Mouse (Mus musculus) kidney, postnatal 0 days (tissue): ENCODE measurements around the gene Cacna1s. TPM values are rescaled to one million over a fixed set of nuclear protein-coding genes. Genes with fewer than 3 reads are reported as not detected.

Experiments
- ATAC-seq: fragments of 200-750 bp; cut with Nextera tagmentation; replicated peaks from 2 replicates; pipeline ENCODE4 v1.8.0; 2017; ENCODE audit warnings: low read depth, moderate number of reproducible peaks, moderate TSS enrichment, moderate library complexity; ENCODE audit not compliant: low FRiP score
- DNase-seq: peaks from one replicate; pipeline ENCODE4 v3.0.0-alpha.2; 2016; ENCODE audit warnings: low spot score
- H3K27ac ChIP-seq: fragments of 300-500 bp; sonication (generic); 2 replicates; pipeline ENCODE4 v1.5.1; 2014; ENCODE audit warnings: mild to moderate bottlenecking
- H3K27me3 ChIP-seq: fragments of 300-500 bp; sonication (generic); 2 replicates; pipeline ENCODE4 v1.6.1; 2014; ENCODE audit warnings: low read length, mixed read lengths; ENCODE audit not compliant: insufficient read depth
- H3K36me3 ChIP-seq: fragments of 300-500 bp; sonication (generic); 2 replicates; pipeline ENCODE4 v1.6.1; 2014; ENCODE audit warnings: low read length, mixed read lengths; ENCODE audit not compliant: insufficient read depth
- H3K4me1 ChIP-seq: fragments of 300-500 bp; sonication (generic); replicated peaks from 2 replicates; pipeline ENCODE4 v1.6.1; 2014; ENCODE audit warnings: antibody characterized with exemption, low read length, mixed read lengths; ENCODE audit not compliant: insufficient read depth
- H3K4me2 ChIP-seq: fragments of 300-500 bp; sonication (generic); 2 replicates; pipeline ENCODE4 v1.6.1; 2014; ENCODE audit warnings: mild to moderate bottlenecking, low read length, moderate library complexity, mixed read lengths
- H3K4me3 ChIP-seq: fragments of 300-500 bp; sonication (generic); replicated peaks from 2 replicates; pipeline ENCODE4 v1.5.1; 2014; ENCODE audit warnings: low read depth, low read length
- H3K9ac ChIP-seq: fragments of 300-500 bp; sonication (generic); 2 replicates; pipeline ENCODE4 v1.6.1; 2014; ENCODE audit warnings: low read depth, low read length
- H3K9me3 ChIP-seq: fragments of 300-500 bp; sonication (generic); replicated peaks from 2 replicates; pipeline ENCODE4 v1.6.1; 2016; ENCODE audit warnings: low read length, inconsistent platforms, mixed read lengths
- CTCF ChIP-seq: IDR thresholded peaks from 2 replicates; pipeline ENCODE4 v1.5.1; 2016; ENCODE audit warnings: antibody characterized with exemption, low read depth, mild to moderate bottlenecking, moderate library complexity
- WGBS: fragments of 180-500 bp; shearing (Covaris S2); extraction: QIAGEN DNeasy Blood & Tissue Kit; methylation state at CpG from one replicate; pipeline ENCODE4 v1.1.7; 2014; 5-methylcytosine and 5-hydroxymethylcytosine counted together
- polyA plus RNA-seq: library from polyadenylated mRNA; unstranded; fragments of >200 nt; fragmentation: Nextera tagmentation; extraction: Ambion mirVana; gene quantifications from 2 replicates; pipeline ENCODE4 v1.2.1, GENCODE M21; 2015

The Cacna1s gene
- polyA plus RNA-seq, 1 experiment from 2014 or later = 0.20 TPM

GRCm38 (mm10) chr1:136081161-136081560 is 28.6 kb downstream of the Cacna1s start:
- Histone ChIP-seq H3K4me1 (no peaks in the 10 kb centered on the region), H3K27me3 (no peaks in the 10 kb centered on the region), H3K9me3 (no peaks in the 10 kb centered on the region; the same call in 1 of the 2 replicates), H3K36me3 (no peaks in the 10 kb centered on the region), H3K27ac (no peak overlapping the region), H3K4me3 (no peak overlapping the region), H3K9ac (no peak overlapping the region), H3K4me2 (no peak overlapping the region)
- no peak for DNase-seq
- TF ChIP-seq CTCF = no peak
- ATAC-seq = no peak
- 96% methylated on average over 1 of the region's 1 CpGs for WGBS

GRCm38 (mm10) chr1:136085988-136086685 is 33.6 kb downstream of the Cacna1s start:
- 76% methylated on average over 3 of the region's 3 CpGs for WGBS
- no peak for TF ChIP-seq CTCF
- H3K27me3 ChIP-seq = no peaks in the 10 kb centered on the region

GRCm38 (mm10) chr1:136089368-136090165 is 37.0 kb downstream of the Cacna1s start:
- no peaks in the 10 kb centered on the region for H3K27me3 ChIP-seq
- H3K9me3 ChIP-seq = no peaks in the 10 kb centered on the region
- 75% methylated on average over 9 of the region's 9 CpGs for WGBS
- H3K4me3 ChIP-seq = no peak overlapping the region
- H3K36me3 ChIP-seq = no peaks in the 10 kb centered on the region
- no peak overlapping the region for H3K9ac ChIP-seq
- no peak for ATAC-seq
- H3K27ac ChIP-seq = no peak overlapping the region
- no peak for DNase-seq
- no peak for TF ChIP-seq CTCF
- no peak overlapping the region for H3K4me2 ChIP-seq
- H3K4me1 ChIP-seq = no peaks in the 10 kb centered on the region

More at GRCm38 (mm10) chr1:136085988-136086685, 33.6 kb downstream of the Cacna1s start:
- no peak overlapping the region for H3K9ac ChIP-seq
- DNase-seq (no peak), ATAC-seq (no peak)
- no peak overlapping the region for H3K27ac ChIP-seq
- no peak overlapping the region for H3K4me2 ChIP-seq
- no peaks in the 10 kb centered on the region for H3K4me1 ChIP-seq
- H3K36me3 ChIP-seq = no peaks in the 10 kb centered on the region
- no peak overlapping the region for H3K4me3 ChIP-seq
- H3K9me3 ChIP-seq = no peaks in the 10 kb centered on the region; the same call in 1 of the 2 replicates

GRCm38 (mm10) chr1:136093726-136094125 is 41.2 kb downstream of the Cacna1s start:
- WGBS = 77% methylated on average over 3 of the region's 3 CpGs
- DNase-seq (no peak), ATAC-seq (no peak)
- Histone ChIP-seq H3K9ac (no peak overlapping the region), H3K9me3 (no peaks in the 10 kb centered on the region), H3K4me3 (no peak overlapping the region), H3K27me3 (no peaks in the 10 kb centered on the region), H3K4me2 (no peak overlapping the region), H3K27ac (no peak overlapping the region), H3K4me1 (no peaks in the 10 kb centered on the region), H3K36me3 (no peaks in the 10 kb centered on the region)
- TF ChIP-seq CTCF = no peak

- no peak overlapping the region for H3K9ac ChIP-seq
These were observed 42.3 kb downstream of the Cacna1s start for GRCm38 (mm10) chr1:136094807-136095206.

GRCm38 (mm10) chr1:136102094-136102493 is 49.5 kb downstream of the Cacna1s start:
- Histone ChIP-seq H3K9ac (no peak overlapping the region), H3K4me3 (no peak overlapping the region), H3K27me3 (no peaks in the 10 kb centered on the region), H3K36me3 (no peaks in the 10 kb centered on the region), H3K9me3 (no peaks in the 10 kb centered on the region), H3K4me2 (no peak overlapping the region), H3K4me1 (0 out of 2 replicates have a peak, but pooled peaks cover 9% of the 10 kb centered on the region), H3K27ac (no peak overlapping the region)
- WGBS = 78% methylated on average over 4 of the region's 4 CpGs
- no peak for DNase-seq
- ATAC-seq = no peak
- TF ChIP-seq CTCF = no peak

More at GRCm38 (mm10) chr1:136094807-136095206, 42.3 kb downstream of the Cacna1s start:
- no peak for ATAC-seq
- Histone ChIP-seq H3K27me3 (no peaks in the 10 kb centered on the region), H3K36me3 (no peaks in the 10 kb centered on the region), H3K4me2 (no peak overlapping the region), H3K4me1 (no peaks in the 10 kb centered on the region), H3K4me3 (no peak overlapping the region), H3K9me3 (no peaks in the 10 kb centered on the region), H3K27ac (no peak overlapping the region)
- WGBS = 88% methylated on average over 5 of the region's 5 CpGs
- no peak for TF ChIP-seq CTCF
- DNase-seq = no peak
